Mouse (Mus musculus): ENCODE results near the gene Mfsd12.

Gene Mfsd12

GRCm38 (mm10) chr10:81415146-81415545, 57.9 kb downstream of the Mfsd12 start:
- DNase-seq (ENCODE audit: low read depth, low spot score): no peak

Data from brain, adult 2 months (tissue).